Mouse (Mus musculus) G1E (cell line): ENCODE measurements around the gene Serpinb7. TPM values are rescaled to one million over a fixed set of nuclear protein-coding genes. Genes with fewer than 3 reads are reported as not detected.

ENCODE experiments used
- ATAC-seq: 2 replicates; pipeline ENCODE4 v1.8.0; 2016; ENCODE audit warnings: mild to moderate bottlenecking; ENCODE audit not compliant: insufficient number of reproducible peaks, poor library complexity, low FRiP score, severe bottlenecking; ENCODE audit errors: extremely low read depth
- DNase-seq: peaks from one replicate; pipeline ENCODE4 v3.0.0; 2012; ENCODE audit warnings: low spot score
- H3K27me3 ChIP-seq: 2 replicates; pipeline ENCODE4 v1.6.1; 2012; ENCODE audit warnings: mild to moderate bottlenecking, low read length, inconsistent platforms; ENCODE audit not compliant: insufficient read depth
- H3K36me3 ChIP-seq: replicated peaks from 2 replicates; pipeline ENCODE3; 2012; ENCODE audit warnings: mild to moderate bottlenecking, inconsistent platforms
- H3K4me1 ChIP-seq: 2 replicates; pipeline ENCODE4 v1.6.1; 2012; ENCODE audit warnings: low read depth, low read length, inconsistent platforms, mixed read lengths; ENCODE audit not compliant: insufficient read depth
- H3K4me3 ChIP-seq: 2 replicates; pipeline ENCODE4 v1.5.1; 2012; ENCODE audit warnings: low read depth, mild to moderate bottlenecking, inconsistent platforms, low read length, moderate library complexity, mixed read lengths
- H3K9me3 ChIP-seq: replicated peaks from 2 replicates; pipeline ENCODE4 v1.6.1; 2012; ENCODE audit warnings: inconsistent platforms
- CTCF ChIP-seq: IDR thresholded peaks from 2 replicates; pipeline ENCODE4 v1.5.1; 2012; ENCODE audit warnings: low read depth, low read length, inconsistent platforms, mixed read lengths
- GATA1 ChIP-seq: IDR thresholded peaks from 2 replicates; pipeline ENCODE4 v1.6.1; 2012; ENCODE audit warnings: borderline replicate concordance, low read length, inconsistent platforms, mixed read lengths
- GATA2 ChIP-seq: IDR thresholded peaks from 2 replicates; pipeline ENCODE4 v1.6.1; 2012; ENCODE audit warnings: low read depth, low read length, inconsistent platforms, borderline replicate concordance
- POLR2AphosphoS5 ChIP-seq: IDR thresholded peaks from 2 replicates; pipeline ENCODE4 v1.6.1; 2012; ENCODE audit warnings: low read depth, low read length, inconsistent platforms; ENCODE audit not compliant: insufficient replicate concordance
- TAL1 ChIP-seq: conservative IDR thresholded peaks from 2 replicates; pipeline ENCODE4 v1.6.1; 2012; ENCODE audit warnings: low read depth, low read length, inconsistent platforms, mixed read lengths
- polyA plus RNA-seq: library from polyadenylated mRNA; stranded (reverse); fragments of >175 nt; gene quantifications from 2 replicates; pipeline ENCODE4 v1.2.3, GENCODE M21; 2012
- total RNA-seq, 2 experiments: library from RNA; stranded (forward) in 1 of 2; stranded (reverse) in 1 of 2; fragments of 200-1000 nt in 1 of 2; fragments of >200 nt in 1 of 2; fragmentation: Nextera tagmentation in 1 of 2; gene quantifications; 2 replicates each; pipeline ENCODE4 v1.2.3; 2014 to 2017

Gene Serpinb7
- total and polyA plus RNA-seq, 3 experiments, result not detected

GRCm38 (mm10) chr1:107376952-107377351 lies 22.5 kb upstream of the Serpinb7 start:
- Histone ChIP-seq H3K27me3 (no peaks in the 10 kb centered on the region), H3K9me3 (peaks cover 11% of the 10 kb centered on the region), H3K4me1 (no peaks in the 10 kb centered on the region), H3K4me3 (no peak overlapping the region), H3K36me3 (no peaks in the 10 kb centered on the region)
- no peak for ATAC-seq
- TF ChIP-seq POLR2AphosphoS5 (no peak), GATA1 (no peak), CTCF (no peak), TAL1 (no peak), GATA2 (no peak)
- no peak for DNase-seq

GRCm38 (mm10) chr1:107378368-107378767 lies 21.1 kb upstream of the Serpinb7 start:
- DNase-seq (no peak), ATAC-seq (no peak)
- Histone ChIP-seq H3K4me3 (no peak overlapping the region), H3K4me1 (no peaks in the 10 kb centered on the region), H3K9me3 (peaks cover 11% of the 10 kb centered on the region), H3K36me3 (no peaks in the 10 kb centered on the region), H3K27me3 (no peaks in the 10 kb centered on the region)
- no peak for TF ChIP-seq TAL1
- TF ChIP-seq CTCF, result no peak
- no peak for TF ChIP-seq GATA2
- no peak for TF ChIP-seq POLR2AphosphoS5
- TF ChIP-seq GATA1, result no peak

- Histone ChIP-seq H3K4me3 (no peak overlapping the region), H3K36me3 (no peaks in the 10 kb centered on the region), H3K4me1 (no peaks in the 10 kb centered on the region), H3K9me3 (peaks cover 16% of the 10 kb centered on the region), H3K27me3 (no peaks in the 10 kb centered on the region)
- no peak for DNase-seq
- ATAC-seq, result no peak
- no peak for TF ChIP-seq GATA1
- no peak for TF ChIP-seq CTCF
- no peak for TF ChIP-seq POLR2AphosphoS5
- no peak for TF ChIP-seq GATA2
- no peak for TF ChIP-seq TAL1
Measured at GRCm38 (mm10) chr1:107381491-107381890, 18.0 kb upstream of the Serpinb7 start.

- peaks cover 19% of the 10 kb centered on the region for H3K9me3 ChIP-seq
- H3K4me1 ChIP-seq, result no peaks in the 10 kb centered on the region
- DNase-seq (no peak), ATAC-seq (no peak)
- H3K36me3 ChIP-seq, result no peaks in the 10 kb centered on the region
- TF ChIP-seq GATA2 (no peak), POLR2AphosphoS5 (no peak), CTCF (no peak), GATA1 (no peak), TAL1 (no peak)
- no peak overlapping the region for H3K4me3 ChIP-seq
- no peaks in the 10 kb centered on the region for H3K27me3 ChIP-seq
Measured at GRCm38 (mm10) chr1:107382404-107382803, 17.1 kb upstream of the Serpinb7 start.

GRCm38 (mm10) chr1:107384532-107384931 lies 14.9 kb upstream of the Serpinb7 start:
- DNase-seq (no peak), ATAC-seq (no peak)
- Histone ChIP-seq H3K4me1 (no peaks in the 10 kb centered on the region), H3K27me3 (no peaks in the 10 kb centered on the region), H3K4me3 (no peak overlapping the region), H3K36me3 (no peaks in the 10 kb centered on the region), H3K9me3 (peaks cover 18% of the 10 kb centered on the region)
- no peak for TF ChIP-seq CTCF
- no peak for TF ChIP-seq POLR2AphosphoS5
- TF ChIP-seq GATA2, result no peak

GRCm38 (mm10) chr1:107389753-107390152 lies 9.7 kb upstream of the Serpinb7 start:
- ATAC-seq, result no peak

GRCm38 (mm10) chr1:107397481-107397880 lies 2.0 kb upstream of the Serpinb7 start:
- no peak for DNase-seq
- H3K27me3 ChIP-seq, result no peaks in the 10 kb centered on the region
- ATAC-seq, result no peak
- H3K4me1 ChIP-seq, result no peaks in the 10 kb centered on the region
- no peak for TF ChIP-seq GATA2
- no peak for TF ChIP-seq CTCF
- TF ChIP-seq GATA1, result no peak
- no peak for TF ChIP-seq POLR2AphosphoS5
- no peak for TF ChIP-seq TAL1
- no peaks in the 10 kb centered on the region for H3K36me3 ChIP-seq
- no peak overlapping the region for H3K4me3 ChIP-seq
- H3K9me3 ChIP-seq, result peaks cover 8% of the 10 kb centered on the region

More at GRCm38 (mm10) chr1:107389753-107390152, 9.7 kb upstream of the Serpinb7 start:
- Histone ChIP-seq H3K9me3 (peaks cover 19% of the 10 kb centered on the region), H3K4me3 (no peak overlapping the region), H3K36me3 (no peaks in the 10 kb centered on the region), H3K27me3 (no peaks in the 10 kb centered on the region), H3K4me1 (no peaks in the 10 kb centered on the region)
- no peak for DNase-seq
- TF ChIP-seq CTCF, result no peak
- TF ChIP-seq POLR2AphosphoS5, result no peak
